Mouse (Mus musculus) liver (tissue): ENCODE results near the gene Ddx46.
"Not testable (repeated sequence)": the region's sequence is repeated elsewhere in the genome, so short reads cannot be mapped to it uniquely, and the experiment has no call there.

Experiments
- DNase-seq: peaks from one replicate; pipeline ENCODE4 v3.0.0-alpha.2; 2020; ENCODE audit warnings: mixed read lengths

Ddx46 gene

DNA sequence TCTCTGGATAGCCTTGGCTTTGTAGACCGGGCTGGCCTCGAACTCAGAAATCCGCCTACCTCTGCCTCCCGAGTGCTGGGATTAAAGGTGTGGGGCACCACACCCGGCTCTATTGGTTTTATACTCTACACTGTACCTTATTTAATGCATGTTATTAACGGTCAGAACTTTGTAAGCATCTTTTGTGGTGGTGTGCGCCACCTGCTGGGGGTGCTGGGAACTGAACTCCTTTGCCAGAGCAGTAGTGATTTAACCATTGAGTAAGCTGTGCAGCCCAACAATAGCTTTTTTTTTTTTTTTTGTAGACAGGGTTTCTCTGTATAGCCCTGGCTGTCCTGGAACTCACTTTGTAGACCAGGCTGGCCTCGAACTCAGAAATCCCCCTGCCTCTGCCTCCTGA is 5.7 kb downstream of the Ddx46 start:
- peak; percentile 82 for DNase-seq

DNA sequence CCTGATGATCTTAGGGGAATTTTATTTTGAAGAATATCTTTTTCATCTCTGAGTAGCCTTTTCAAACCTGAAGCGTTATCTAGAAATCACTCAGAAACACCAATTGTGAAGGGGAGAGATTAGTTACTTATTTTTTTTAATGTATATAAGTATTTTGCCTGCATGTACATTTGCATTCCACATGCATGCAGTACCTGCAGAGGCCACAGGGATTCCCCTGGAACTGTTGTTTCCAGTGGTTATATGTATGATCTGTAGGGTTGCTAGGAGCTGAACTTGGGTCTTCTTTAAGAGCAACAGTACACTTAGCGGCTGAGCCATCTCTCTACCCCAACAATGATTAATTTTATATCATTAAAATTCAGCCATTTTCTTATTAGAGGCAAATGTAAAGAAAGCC is 9.7 kb downstream of the Ddx46 start:
- no peak for DNase-seq

DNA sequence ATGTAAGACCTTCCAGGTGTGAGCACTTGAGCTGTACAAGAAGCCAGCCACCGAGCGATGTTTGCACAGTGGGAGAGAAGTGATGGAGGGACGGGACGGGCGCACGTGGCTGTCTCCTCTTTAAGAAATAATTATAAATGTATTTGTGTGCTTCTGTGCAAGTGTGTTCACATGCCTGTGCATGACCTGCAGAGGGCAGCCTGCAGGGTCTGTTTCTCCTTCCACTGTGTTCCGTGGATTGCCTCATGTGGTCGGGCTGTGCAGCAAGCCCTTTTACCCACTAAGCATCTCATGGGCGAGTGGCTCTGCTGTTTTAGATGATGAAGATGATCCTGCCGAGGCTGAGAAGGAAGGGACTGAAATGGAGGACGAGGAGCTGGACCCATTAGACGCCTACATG is 15.3 kb downstream of the Ddx46 start:
- DNase-seq: no peak

DNA sequence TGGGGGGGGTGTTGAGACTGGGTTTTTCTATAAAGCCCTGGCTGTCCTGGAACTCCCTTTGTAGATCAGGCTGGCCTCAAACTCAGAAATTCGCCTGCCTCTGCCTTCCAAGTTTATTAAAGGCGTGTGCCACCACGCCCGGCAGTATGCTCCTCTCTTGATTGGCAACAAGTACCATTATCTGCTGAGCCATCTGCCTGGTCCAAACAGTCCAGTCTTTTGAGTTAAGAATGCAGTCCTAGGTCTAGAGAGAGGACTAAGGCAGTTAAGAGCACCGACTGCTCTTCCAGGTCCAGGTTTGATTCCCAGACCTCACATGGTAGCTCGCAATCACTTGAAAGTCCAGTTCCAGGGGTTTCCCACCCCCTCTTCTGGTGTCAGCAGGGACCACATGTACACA is 16.2 kb downstream of the Ddx46 start:
- DNase-seq: no peak

DNA sequence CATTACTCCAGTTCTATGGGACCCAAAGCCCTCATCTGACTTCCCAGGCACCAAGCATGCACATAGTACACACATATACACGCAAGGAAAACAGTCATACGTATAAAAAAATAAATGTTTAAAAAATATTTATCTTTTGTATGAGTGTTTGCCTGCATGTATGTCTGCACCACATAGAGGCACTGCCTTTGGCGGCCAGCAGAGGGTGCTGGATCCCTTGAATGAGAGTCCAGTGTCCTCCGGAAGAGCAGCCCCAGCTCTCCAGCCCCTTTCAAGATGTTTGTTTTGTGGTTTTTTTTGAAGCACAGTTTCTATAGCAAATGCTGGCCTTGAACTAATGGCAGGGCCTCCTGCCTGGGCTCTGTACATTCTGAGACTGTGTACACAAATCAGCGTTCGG is 33.7 kb downstream of the Ddx46 start:
- peak; percentile 55 for DNase-seq

DNA sequence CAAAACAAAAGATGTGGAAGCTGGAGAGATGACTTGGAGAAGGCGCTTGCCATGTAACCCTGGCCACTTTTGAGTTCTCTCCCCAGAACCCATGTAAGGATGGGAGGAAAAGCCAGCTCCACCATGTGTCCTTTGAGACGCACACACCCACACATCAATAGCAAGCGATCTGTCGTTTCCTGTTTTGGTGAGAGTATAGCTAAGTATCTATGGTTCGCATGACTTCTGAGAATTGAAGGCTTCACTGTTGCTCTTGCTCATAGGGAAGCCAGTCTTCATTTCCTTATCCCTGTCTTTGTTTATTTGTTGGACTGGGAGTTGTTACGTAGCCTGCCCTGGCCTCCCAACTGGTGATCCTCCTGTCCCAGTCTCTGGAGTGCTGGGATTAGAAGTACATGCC is 37.9 kb downstream of the Ddx46 start:
- no peak for DNase-seq

DNA sequence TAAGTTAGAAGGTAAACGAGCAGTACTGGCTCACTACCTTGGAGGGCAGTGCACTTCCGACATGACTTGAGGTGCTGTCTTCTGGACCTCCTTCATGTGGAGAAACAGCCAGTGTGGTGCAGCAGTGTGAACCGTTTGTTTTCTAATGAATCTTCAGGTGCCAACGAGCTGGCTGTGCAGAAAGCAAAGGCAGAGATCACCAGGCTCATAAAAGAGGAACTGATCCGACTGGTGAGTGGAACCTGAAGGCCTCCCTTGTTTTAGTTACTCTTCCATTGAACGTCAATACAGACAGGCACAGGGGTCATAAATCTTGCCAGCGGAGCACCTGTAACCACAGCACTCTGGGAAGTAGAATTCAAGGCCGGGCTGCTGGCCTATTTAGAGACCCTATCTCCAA is 42.5 kb downstream of the Ddx46 start:
- no peak for DNase-seq

DNA sequence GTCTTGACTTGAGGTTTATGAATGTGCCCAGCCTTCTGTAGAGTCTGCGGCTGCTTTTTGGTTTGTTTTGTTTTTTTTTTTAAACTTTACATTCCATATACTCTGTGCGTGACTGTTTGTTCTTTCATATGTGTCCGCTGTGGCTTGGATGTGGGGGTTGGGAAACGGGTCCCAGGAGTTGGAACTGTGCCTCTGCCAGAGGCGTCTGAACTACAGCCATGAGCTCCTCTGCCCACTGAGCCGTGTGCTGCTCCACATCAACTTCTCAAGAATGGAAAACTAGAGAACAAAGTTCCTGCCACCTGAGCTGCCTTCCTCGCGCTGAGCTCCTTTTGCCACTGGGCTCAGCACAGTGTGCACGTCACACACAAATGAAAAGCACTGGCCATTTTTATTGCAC is 47.4 kb downstream of the Ddx46 start:
- no peak for DNase-seq

DNA sequence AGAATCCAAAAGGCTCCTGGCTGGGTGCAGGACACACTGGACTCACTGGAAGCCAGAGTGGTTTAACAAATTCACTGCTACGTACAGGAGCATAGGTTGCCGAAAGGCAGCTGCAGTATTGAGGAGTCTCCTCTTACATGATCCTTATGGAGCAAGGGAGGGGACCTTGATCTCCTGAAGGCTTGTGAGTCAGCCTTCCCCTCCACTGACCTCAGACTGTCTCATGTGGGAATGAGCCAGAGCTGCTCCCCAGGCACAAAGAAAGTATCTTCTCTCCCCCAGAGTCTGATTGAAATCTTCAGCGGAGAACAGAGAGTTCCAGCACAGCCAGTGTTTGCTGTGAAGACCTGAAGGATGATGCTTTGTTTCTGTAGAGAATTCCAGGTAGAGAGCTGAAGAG is 48.8 kb downstream of the Ddx46 start:
- no peak for DNase-seq

DNA sequence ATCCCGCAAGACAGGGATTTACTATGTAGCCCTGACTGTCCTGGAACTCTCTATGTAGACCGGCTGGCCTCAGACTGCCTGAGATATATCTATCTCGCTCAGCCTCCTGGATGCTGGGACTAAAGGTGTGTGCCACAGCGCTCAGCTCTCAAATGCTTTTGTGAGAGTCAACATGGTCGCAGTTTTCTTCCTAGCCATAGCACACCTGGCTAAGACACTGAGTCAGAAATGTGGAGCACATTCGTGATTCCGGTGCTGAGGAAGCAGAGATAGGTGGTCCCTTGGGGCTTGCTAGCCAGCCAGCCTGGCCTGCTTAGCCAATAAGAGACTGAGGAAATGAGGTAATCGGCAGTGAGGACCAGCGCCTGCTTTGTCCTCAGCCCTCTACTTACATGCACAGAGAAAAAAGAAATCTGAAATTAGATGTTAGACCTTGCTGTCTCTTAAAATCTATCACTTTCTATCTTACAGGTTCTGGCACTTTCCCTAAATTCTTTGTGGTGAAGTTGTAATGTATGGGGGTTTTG is 51.3 kb downstream of the Ddx46 start:
- no peak for DNase-seq

DNA sequence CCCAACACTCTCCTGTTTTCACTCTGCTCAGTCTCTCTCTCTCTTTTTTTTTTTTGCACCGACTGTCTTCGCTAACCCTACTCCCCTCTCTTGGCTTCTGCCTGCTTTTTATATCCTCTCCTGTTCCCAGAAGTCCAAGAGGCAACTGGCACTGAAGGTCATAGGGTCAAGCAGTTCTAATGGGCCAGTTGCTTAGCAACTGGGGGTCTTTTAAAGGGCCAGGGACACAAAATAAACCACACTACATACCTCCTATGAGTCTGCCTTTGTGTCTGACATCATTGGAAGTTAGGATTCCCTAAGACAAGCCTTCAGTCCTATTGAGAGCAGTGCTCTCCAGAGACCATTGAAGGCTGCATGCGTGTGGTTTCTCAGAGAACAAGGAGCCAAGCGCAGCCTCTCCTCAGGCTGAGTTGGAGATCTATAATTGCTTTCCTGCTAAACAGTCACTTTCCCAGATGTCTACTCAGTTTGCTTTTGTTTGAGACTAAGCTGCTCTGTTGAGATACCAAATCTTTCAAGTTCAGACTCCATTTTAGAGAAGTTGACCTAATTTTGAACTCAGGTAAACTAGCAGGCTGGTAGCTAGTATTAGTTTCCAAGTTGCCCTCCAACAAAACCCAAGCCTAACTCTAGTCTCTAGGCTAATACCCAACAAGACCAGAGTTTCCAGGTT is 53.2 kb downstream of the Ddx46 start:
- DNase-seq: no peak

DNA sequence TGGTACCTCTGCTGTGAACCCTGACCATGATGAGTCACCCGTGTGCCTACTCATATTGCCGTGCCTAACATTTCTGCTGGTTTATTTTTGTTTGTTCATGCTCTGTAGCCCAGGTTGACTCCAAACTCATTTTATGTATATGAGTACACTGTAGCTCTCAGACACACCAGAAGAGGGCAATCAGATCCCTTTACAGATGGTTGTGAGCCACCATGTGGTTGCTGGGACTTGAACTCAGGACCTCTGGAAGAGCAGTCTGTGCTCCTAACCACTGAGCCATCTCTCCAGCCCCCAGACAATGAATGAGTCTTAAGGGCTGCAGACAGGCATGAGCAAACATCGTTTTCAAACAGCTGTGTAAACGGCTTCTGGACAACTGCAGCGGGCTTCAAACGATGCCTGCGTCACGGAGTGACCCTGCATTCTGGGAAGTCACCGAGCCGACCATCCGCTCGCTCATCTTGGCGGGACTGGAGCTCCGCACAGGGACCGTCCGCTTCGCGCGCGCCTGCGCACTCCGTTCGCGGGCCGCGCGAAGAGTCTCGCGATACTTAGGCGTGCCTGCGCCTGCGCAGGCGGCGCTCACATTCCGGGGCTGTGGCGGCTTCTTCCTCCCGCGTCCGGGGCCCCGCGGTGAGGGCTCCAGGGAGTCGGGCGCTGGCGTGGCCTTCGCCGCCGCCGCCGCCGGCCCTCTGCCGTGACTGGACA is 57.9 kb downstream of the Ddx46 start, which contains the start of gene B230219D22Rik:
TSS of gene B230219D22Rik (plus strand) at position 590 of the 708 bp plus-strand sequence.
- DNase-seq: peak; percentile 94

DNA sequence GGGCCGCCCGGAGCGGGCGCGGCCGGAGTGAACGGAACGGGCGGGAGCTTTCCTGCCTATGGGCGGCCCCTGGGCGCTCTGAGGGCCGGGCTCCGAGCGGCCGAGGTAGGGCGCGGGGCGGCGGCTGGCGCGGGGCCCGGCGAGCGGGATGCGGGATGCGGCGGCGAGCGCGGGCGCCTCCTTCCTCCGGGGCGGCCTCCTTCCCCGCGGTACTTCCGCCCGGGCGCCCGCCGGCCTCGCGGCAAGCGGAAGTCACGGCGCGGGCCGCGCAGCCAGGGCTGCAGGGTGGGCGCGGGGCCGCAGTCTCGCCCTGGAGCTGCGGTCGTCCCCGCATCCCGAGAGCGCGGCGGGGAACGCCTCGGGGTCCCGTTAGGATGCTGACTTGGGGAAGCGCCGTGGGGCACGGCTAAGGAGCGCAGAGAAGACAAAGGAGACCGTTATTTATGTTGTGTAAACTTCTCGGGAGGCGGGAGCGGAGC is 58.5 kb downstream of the Ddx46 start:
- DNase-seq: no peak

DNA sequence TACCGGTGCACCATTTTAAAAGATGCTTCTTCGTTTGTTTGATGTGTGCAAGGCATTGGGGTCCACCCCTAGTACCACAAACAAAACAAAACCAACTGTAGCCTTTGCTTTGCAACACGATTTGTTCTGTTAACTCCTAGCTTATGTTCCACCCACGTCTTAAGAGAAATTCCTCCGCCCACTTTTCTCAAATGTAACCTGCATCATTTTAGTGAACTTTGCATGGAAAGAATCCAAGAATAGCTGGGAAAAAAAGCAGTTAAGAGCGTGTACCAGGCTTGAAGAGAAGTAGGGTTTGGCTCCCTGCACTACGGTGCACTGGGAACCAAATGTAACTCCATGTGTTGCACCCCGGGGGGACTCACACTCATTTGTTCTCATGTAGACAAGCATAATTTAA is 59.3 kb downstream of the Ddx46 start:
- no peak for DNase-seq

DNA sequence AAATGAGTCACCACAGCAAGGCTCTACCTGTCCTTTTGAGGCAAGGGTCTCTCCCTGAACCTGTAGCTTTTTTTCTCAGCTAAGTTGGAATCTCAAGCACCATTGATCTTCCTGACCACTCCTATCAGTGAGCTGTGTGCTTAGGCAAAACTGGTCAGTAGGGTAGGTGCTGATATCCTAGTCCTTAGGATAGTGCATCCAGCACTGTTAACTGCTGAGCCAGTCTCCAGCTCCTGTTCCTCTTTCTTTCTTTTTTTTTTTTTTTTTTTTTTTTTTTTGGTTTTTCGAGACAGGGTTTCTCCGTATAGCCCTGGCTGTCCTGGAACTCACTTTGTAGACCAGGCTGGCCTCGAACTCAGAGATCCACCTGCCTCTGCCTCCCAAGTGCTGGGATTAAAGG is 61.2 kb downstream of the Ddx46 start:
- DNase-seq: not testable (repeated sequence)

DNA sequence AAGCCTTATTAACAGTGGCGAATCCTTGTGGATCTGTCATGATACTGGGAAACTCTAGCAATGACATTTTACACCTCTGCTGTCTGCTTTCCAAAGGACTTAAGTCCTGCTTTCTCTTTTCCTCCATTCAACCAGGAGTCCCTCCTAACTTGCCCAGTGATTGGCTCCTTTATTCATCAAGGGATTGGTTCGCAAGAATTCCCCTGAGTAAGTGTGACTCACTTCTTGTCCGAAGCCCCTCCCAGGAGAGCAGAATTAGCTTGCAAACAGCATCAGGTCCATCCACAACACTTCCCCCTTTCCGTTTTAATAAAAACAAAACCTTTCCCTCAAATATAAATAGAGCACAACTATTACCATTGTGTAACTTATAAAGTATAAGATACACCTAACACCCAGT is 69.5 kb downstream of the Ddx46 start:
- DNase-seq: no peak

DNA sequence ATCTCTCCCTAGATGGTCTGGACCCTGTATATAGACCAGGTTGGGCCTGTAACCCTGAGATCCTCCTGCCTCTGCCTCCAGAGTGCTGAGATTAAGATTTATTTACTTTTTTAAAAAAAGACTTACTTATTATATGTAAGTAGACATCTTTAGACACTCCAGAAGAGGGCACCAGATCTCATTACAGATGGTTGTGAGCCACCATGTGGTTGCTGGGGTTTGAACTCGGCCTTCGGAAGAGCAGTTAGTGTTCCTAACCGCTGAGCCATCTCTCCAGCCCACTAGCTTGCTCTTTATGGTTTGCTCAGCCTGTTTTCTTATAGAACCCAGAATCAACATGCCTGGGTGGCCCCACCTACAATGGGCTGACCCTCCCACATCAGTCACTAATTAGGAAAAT is 78.0 kb downstream of the Ddx46 start:
- no peak for DNase-seq

DNA sequence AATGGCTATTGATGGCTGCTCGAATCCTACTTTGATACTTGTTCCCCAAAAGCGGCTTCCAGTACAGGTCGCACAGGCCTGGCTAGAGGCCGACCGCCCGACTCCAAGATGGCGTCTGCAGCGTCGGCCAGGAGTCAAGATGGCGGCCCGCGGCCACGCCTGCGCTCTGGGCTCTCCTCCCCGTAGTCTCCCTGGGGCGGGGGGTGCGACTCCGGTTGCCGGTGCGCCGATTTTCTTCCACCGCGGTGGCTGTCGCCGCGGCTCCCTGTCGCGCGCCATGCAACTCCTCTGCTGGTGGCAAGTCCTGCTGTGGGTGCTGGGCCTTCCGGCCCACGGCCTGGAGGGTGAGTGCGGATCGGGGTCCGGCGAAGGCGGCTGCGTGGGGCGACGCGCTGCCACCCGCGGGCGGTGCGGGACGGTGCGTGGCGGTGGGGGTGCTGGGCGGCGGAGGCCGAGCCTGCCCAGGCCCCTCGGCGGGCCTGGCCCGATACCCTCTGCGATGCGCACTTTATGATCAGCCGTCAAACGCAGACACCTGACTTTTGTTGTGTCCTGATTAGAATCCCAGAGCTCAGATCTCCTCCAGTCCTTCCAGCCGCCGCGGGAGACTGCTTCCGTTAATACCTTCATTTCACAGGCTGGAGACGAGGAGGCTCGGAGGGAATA is 79.8 kb downstream of the Ddx46 start, which contains the start of gene Txndc15:
TSS of gene Txndc15 (plus strand) at position 150 of the 666 bp plus-strand sequence.
- peak; percentile 89 for DNase-seq

DNA sequence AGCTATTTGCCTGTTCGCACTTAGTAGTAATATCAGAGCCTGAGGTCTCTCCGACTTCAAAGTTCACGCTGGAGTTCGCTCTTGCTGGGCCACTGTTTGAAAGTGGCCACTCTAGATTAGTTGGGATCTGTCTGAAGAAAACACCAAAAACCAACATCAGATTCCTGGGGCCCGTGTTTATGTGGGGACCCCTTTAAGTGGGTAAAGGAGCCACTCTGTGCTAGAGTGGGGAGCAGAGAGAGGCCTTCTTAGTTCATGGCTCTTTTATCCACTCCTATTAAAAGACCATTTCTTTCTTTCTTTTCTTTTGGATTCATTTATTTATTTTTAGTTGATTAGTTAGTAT is 80.3 kb downstream of the Ddx46 start:
- DNase-seq: no peak

DNA sequence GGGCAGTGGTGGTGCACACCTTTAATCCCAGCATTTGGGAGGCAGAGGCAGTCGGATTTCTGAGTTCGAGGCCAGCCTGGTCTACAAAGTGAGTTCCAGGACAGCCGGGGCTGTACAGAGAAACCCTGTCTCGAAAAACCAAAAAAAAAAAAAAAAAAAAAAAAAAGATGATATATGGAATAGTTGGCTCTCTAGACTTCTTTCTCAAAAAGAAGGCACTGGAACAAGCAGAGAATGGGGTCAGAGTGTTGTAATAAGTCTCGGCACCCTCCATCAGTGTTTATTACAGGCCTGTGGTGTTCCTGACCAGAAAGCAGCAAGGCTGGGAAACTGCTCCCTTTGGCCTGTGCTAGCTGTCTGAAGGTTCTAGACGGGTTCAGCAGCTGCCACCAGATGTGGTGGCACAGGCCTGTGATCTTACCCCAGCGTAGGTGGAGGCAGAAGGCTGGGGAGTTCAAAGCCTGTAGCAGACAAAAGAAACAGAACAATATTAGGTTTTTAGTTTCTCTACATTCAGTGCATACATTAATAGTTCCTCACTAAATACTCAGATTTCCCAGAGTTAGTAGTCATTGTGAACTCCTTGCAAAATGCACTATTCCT is 81.2 kb downstream of the Ddx46 start:
- DNase-seq: no peak

DNA sequence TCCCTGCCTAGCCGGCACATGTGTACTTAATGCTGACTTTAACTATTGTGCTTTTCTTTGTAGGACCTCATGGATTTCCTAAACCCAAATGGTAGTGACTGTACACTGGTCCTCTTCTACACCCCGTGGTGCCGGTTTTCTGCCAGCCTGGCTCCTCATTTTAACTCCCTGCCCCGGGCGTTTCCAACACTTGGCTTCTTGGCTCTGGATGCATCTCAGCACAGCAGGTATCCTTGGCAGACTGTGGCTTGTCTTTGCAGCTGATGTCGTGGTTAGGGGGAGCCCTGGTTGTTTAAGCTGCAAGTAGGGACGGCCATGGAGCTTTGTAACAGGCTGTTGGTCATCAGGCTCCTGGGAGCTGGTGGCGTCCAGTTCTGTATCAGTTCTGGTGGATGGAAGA is 86.7 kb downstream of the Ddx46 start:
- DNase-seq: no peak

DNA sequence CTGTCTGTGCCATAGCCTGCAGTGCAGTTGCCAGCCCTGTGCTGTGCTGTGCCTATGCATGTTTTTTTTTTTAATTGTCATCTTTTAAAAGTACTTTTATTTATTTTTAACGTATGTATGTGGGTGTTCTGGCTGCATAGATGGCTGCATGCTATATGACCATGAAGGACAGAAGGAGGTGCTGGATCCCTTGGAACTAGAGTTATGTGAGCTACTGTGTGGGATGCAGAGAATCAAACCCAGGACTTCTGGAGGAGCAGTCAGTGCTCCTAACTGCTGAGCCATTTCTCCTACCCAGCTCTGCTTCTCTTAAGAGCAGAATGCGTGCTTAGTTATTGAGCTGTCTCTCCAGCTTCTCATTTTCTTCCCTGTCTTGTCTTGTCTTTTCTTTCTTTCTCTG is 87.2 kb downstream of the Ddx46 start:
- no peak for DNase-seq

DNA sequence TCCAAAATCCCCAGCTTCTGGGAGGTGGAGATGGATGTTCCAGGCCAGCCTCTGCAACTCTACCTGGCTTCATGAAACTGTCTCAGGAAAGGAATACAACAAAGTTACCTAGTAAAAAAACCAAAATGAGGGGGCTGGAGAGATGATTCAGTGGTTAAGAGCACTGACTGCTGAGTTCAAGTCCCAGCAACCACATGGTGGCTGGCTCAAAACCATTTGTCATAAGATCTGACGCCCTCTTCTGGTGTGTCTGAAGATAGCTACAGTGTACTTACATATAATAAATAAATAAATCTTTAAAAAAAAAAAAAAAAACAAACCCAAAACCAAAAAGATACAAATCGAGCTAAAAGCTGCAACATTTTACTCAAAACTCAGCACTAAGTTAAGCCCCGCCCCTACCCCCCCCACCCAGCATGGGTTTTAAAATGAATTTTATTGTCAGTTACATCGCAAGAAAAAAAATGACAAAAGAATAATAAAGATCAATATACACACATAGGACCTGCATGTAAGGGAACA is 91.8 kb downstream of the Ddx46 start:
- no peak for DNase-seq
